Mouse (Mus musculus) spleen, adult 2 months (tissue): ENCODE results near the gene Dnttip1.

Experiments used
- CTCF ChIP-seq: fragments of 200-500 bp; IDR thresholded peaks from 2 replicates; pipeline ENCODE4 v1.5.1; 2011; ENCODE audit warnings: mild to moderate bottlenecking, inconsistent platforms; ENCODE audit not compliant: insufficient read depth, insufficient read length, insufficient replicate concordance; ENCODE audit errors: extremely low read depth
- POLR2A ChIP-seq: fragments of 200-500 bp; IDR thresholded peaks from 2 replicates; pipeline ENCODE4 v1.6.1; 2011; ENCODE audit warnings: low read depth, low read length, inconsistent platforms

DNA sequence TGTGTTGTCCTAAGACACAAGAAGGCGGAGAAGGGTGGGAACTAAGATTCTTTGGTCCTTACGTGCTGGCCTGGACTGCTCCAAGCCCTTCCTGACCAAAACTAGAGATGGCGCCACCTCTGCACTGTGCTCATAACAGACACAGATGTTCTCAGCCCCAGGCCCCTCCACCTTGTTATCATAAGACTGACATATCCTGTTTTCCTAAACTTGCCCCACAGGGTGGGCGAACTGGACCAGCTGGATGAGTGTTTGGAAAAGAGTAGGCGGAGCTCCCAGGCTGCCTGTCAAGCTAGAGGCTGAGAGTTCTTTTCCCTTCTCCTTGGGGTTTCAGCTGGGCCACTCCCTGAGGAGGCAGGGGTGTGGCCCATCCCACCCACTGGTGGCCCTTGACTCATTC, 71.9 kb downstream of the Dnttip1 start:
- TF ChIP-seq POLR2A: no peak
- no peak for TF ChIP-seq CTCF
